Mouse (Mus musculus) limb, embryonic 10.5 days (tissue): ENCODE results near the gene Gm525. TPM values are rescaled to one million over a fixed set of nuclear protein-coding genes. Genes with fewer than 3 reads are reported as not detected.
"Not testable (repeated sequence)": the region's sequence is repeated elsewhere in the genome, so short reads cannot be mapped to it uniquely, and the experiment has no call there.

Experiments used
- DNase-seq: peaks from one replicate; pipeline ENCODE4 v3.0.0-alpha.2; 2017; ENCODE audit warnings: low spot score
- H3K27ac ChIP-seq: fragments of 300-500 bp; sonication (generic); 2 replicates; pipeline ENCODE4 v1.5.1; 2016; ENCODE audit warnings: mild to moderate bottlenecking
- H3K27me3 ChIP-seq: fragments of 300-500 bp; sonication (generic); 2 replicates; pipeline ENCODE4 v1.6.1; 2016; ENCODE audit warnings: low read depth, mild to moderate bottlenecking; ENCODE audit not compliant: poor library complexity, severe bottlenecking
- H3K36me3 ChIP-seq: fragments of 300-500 bp; sonication (generic); 2 replicates; pipeline ENCODE4 v1.6.1; 2016; ENCODE audit warnings: mild to moderate bottlenecking, moderate library complexity
- H3K4me1 ChIP-seq: fragments of 300-500 bp; sonication (generic); 2 replicates; pipeline ENCODE4 v1.6.1; 2016
- H3K4me3 ChIP-seq: fragments of 300-500 bp; sonication (generic); 2 replicates; pipeline ENCODE4 v1.5.1; 2016; ENCODE audit warnings: mild to moderate bottlenecking, moderate library complexity
- H3K9me3 ChIP-seq: fragments of 300-500 bp; sonication (generic); replicated peaks from 2 replicates; pipeline ENCODE4 v1.6.1; 2016; ENCODE audit warnings: mild to moderate bottlenecking
- WGBS: fragments of 180-500 bp; shearing (Covaris S2); methylation state at CpG from one replicate; pipeline ENCODE4 v1.1.7; 2016; 5-methylcytosine and 5-hydroxymethylcytosine counted together
- polyA plus RNA-seq: library from polyadenylated mRNA; unstranded; fragments of >200 nt; fragmentation: Nextera tagmentation; extraction: Ambion mirVana; gene quantifications from 2 replicates; pipeline ENCODE4 v1.2.1, GENCODE M21; 2016

Gm525 gene
- polyA plus RNA-seq, 1 experiment from 2014 or later, result not detected

DNA sequence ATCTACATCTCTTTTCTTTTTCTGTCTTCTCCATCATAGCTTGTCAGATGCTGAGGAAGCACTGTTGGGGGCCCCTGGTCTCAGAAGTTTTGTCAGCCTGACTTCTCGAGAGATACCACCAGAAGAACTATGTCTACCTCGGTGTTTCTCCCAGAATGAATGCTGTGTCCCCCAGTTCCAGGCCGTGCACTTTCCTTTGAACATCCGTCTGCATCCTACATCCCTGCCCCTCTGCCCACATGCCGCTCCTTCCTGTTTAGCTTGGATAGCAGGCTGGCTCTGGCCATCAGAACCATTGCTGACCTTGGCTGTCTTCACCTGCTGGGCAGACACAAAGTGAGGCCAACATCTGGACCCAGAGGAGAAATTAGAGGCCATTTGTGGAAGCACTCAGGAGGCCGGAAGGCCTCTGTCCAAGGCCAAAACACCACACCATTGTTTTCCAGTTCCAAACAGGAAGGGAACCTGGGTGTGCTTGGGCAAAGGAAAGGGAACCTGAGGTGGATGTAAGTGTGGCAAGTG, 6.3 kb upstream of the Gm525 start:
- H3K27me3 ChIP-seq, result no peaks in the 10 kb centered on the region
- no peaks in the 10 kb centered on the region for H3K36me3 ChIP-seq
- H3K4me1 ChIP-seq, result peaks cover 6% of the 10 kb centered on the region; the same call in 1 of the 2 replicates
- H3K4me3 ChIP-seq, result no peak overlapping the region
- H3K27ac ChIP-seq, result no peak overlapping the region; the same call in 1 of the 2 replicates
- H3K9me3 ChIP-seq, result no peaks in the 10 kb centered on the region
- DNase-seq, result no peak
- 66% methylated on average over 6 of the region's 6 CpGs for WGBS

- WGBS, result 73% methylated on average over 11 of the region's 11 CpGs
- no peaks in the 10 kb centered on the region for H3K9me3 ChIP-seq
- DNase-seq, result no peak
- no peaks in the 10 kb centered on the region for H3K36me3 ChIP-seq
- peaks cover 6% of the 10 kb centered on the region; the same call in 1 of the 2 replicates for H3K4me1 ChIP-seq
- H3K4me3 ChIP-seq, result no peak overlapping the region
- H3K27me3 ChIP-seq, result no peaks in the 10 kb centered on the region
- no peak overlapping the region for H3K27ac ChIP-seq
These were observed 5.7 kb upstream of the Gm525 start for GRCm38 (mm10) chr11:89067871-89068490.

GRCm38 (mm10) chr11:89068649-89069048, 5.0 kb upstream of the Gm525 start:
- Histone ChIP-seq H3K27me3 (no peaks in the 10 kb centered on the region), H3K4me3 (no peak overlapping the region), H3K27ac (no peak overlapping the region), H3K36me3 (no peaks in the 10 kb centered on the region), H3K9me3 (no peaks in the 10 kb centered on the region), H3K4me1 (peaks cover 6% of the 10 kb centered on the region; the same call in 1 of the 2 replicates)
- 96% methylated on average over 14 of the region's 14 CpGs for WGBS
- no peak for DNase-seq

- Histone ChIP-seq H3K4me1 (peaks cover 6% of the 10 kb centered on the region; the same call in 1 of the 2 replicates), H3K27me3 (no peaks in the 10 kb centered on the region), H3K36me3 (no peaks in the 10 kb centered on the region), H3K27ac (no peak overlapping the region), H3K9me3 (no peaks in the 10 kb centered on the region), H3K4me3 (no peak overlapping the region)
- WGBS, result 31% methylated on average over 6 of the region's 6 CpGs
- peak; percentile 65 for DNase-seq
These were observed 4.3 kb upstream of the Gm525 start for GRCm38 (mm10) chr11:89069303-89069702.

DNA sequence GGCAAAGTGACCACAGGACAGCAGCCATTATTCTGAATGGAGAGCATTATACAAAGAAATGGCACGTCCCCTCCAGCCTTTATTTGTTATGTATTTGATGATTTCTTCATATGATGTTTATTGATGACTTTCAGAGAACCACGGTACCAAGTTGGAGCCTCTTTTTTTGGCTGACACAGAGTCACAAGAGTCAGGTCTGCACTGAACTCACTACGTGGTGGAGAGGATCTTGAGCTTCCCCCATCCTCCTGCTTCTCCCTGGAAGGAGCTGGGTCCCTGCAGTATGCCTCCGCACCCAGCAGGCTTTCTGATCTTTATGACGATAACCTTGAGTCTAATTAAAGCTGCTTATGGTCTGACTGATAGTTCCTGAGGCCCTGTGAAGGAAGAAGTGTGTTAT, 2.1 kb upstream of the Gm525 start:
- Histone ChIP-seq H3K36me3 (no peaks in the 10 kb centered on the region), H3K4me1 (peaks cover 15% of the 10 kb centered on the region; the same call in 1 of the 2 replicates), H3K27ac (no peak overlapping the region), H3K9me3 (no peaks in the 10 kb centered on the region), H3K27me3 (no peaks in the 10 kb centered on the region), H3K4me3 (no peak overlapping the region)
- WGBS, result 80% methylated on average over 5 of the region's 5 CpGs
- no peak for DNase-seq

DNA sequence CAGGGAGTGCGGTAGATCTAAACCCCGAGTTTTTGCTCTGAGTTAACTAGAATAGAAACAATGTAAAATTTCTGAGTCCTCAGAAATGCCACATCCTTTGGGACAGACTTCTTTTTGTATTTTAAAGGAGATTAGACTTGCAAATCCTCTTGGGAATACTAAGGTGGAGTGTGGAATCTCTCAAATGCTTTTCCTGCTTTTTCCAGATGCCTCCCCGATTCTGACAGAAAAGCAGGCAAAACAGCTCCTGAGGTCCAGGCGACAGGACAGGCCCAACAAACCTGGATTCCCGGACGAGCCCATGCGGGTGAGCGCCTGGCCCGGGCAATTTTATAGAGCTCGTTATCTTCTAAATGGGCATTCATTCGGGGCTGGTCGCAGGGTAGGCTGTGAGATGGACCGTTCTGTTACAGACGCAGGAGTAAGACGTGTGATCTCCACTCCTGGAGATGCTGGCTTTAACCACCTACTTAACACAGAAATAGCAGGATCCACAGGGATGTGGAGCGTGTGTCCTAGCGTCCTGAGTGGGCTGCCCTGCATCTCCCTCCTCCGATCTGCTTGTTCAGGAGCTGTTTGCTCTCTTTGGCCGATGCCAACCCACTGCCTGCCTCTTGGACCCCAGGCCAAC, 1.3 kb downstream of the Gm525 start:
- no peaks in the 10 kb centered on the region for H3K9me3 ChIP-seq
- no peaks in the 10 kb centered on the region for H3K36me3 ChIP-seq
- no peak overlapping the region for H3K27ac ChIP-seq
- 52% methylated on average over 19 of the region's 19 CpGs for WGBS
- H3K4me1 ChIP-seq, result peaks cover 11% of the 10 kb centered on the region
- DNase-seq, result no peak
- no peaks in the 10 kb centered on the region for H3K27me3 ChIP-seq
- no peak overlapping the region for H3K4me3 ChIP-seq

- WGBS, result 86% methylated on average over 4 of the region's 4 CpGs
- peaks cover 11% of the 10 kb centered on the region for H3K4me1 ChIP-seq
- no peaks in the 10 kb centered on the region for H3K9me3 ChIP-seq
- no peak overlapping the region for H3K27ac ChIP-seq
- peaks cover 5% of the 10 kb centered on the region; the same call in 1 of the 2 replicates for H3K27me3 ChIP-seq
- H3K4me3 ChIP-seq, result no peak overlapping the region
- no peak for DNase-seq
- no peaks in the 10 kb centered on the region for H3K36me3 ChIP-seq
These were observed 2.8 kb downstream of the Gm525 start for GRCm38 (mm10) chr11:89076370-89076821.

DNA sequence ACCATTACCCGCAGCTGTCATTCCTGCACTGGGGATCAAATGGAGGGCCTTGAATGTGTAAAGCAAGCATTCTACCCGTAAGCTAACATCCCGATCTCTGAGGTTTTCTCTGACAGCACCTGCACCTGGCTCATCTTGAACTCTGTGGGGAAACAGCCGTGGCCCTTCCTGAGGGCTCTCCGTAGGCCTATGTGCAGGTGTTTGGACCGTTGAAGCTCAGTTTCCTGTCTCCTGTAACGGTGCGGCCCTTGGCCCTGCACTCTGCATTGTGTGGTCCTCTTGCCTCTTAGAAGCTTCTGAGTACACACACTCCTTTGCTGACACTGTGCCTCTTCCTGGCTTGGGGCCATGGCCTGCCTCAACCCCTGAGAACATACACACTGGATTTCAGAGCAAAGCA, 4.0 kb downstream of the Gm525 start:
- Histone ChIP-seq H3K36me3 (no peaks in the 10 kb centered on the region), H3K27ac (no peak overlapping the region), H3K4me3 (no peak overlapping the region), H3K27me3 (peaks cover 5% of the 10 kb centered on the region; the same call in 1 of the 2 replicates), H3K9me3 (no peaks in the 10 kb centered on the region), H3K4me1 (peaks cover 11% of the 10 kb centered on the region)
- WGBS, result 90% methylated on average over 8 of the region's 8 CpGs
- no peak for DNase-seq

GRCm38 (mm10) chr11:89078305-89078704, 4.7 kb downstream of the Gm525 start:
- 94% methylated on average over 3 of the region's 3 CpGs for WGBS
- no peaks in the 10 kb centered on the region for H3K9me3 ChIP-seq
- H3K27ac ChIP-seq, result no peak overlapping the region
- no peak overlapping the region for H3K4me3 ChIP-seq
- DNase-seq, result no peak
- H3K27me3 ChIP-seq, result peaks cover 5% of the 10 kb centered on the region; the same call in 1 of the 2 replicates
- no peaks in the 10 kb centered on the region for H3K36me3 ChIP-seq
- H3K4me1 ChIP-seq, result peaks cover 11% of the 10 kb centered on the region

- Histone ChIP-seq H3K27ac (no peak overlapping the region), H3K4me1 (peaks cover 11% of the 10 kb centered on the region), H3K36me3 (no peaks in the 10 kb centered on the region), H3K9me3 (no peaks in the 10 kb centered on the region), H3K27me3 (peaks cover 5% of the 10 kb centered on the region; the same call in 1 of the 2 replicates), H3K4me3 (no peak overlapping the region)
- WGBS, result 89% methylated on average over 16 of the region's 16 CpGs
- DNase-seq, result no peak
These were observed 5.5 kb downstream of the Gm525 start for GRCm38 (mm10) chr11:89078996-89079680.

- 82% methylated on average over 5 of the region's 5 CpGs for WGBS
- H3K27ac ChIP-seq, H3K9me3 ChIP-seq, H3K36me3 ChIP-seq, H3K4me3 ChIP-seq, H3K4me1 ChIP-seq, H3K27me3 ChIP-seq, DNase-seq: not testable (repeated sequence)
These were observed 8.3 kb downstream of the Gm525 start for GRCm38 (mm10) chr11:89081906-89082305.

- not testable (repeated sequence) for H3K4me1 ChIP-seq
These were observed 9.1 kb downstream of the Gm525 start for GRCm38 (mm10) chr11:89082691-89083090.

DNA sequence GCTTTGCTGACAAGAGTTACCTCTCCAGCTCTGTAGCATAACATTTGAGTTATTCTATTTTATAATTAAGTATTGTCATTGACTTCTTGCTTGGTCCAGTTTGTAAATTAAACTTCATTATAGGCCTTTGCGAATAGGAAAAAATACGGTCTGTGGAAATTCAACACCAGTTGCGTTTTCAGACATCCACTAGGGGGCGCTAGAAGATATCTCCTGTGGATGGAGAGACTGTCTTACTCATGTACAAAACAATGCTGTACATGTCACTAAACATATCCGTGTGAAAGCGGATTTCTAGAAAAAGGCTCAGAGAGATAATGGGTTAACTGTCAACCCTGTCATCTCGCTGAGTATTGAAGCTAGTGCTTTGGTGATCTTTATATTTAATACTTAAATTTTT, 11.0 kb downstream of the Gm525 start:
- WGBS, result 52% methylated on average over 7 of the region's 7 CpGs
- no peaks in the 10 kb centered on the region for H3K9me3 ChIP-seq
- H3K27me3 ChIP-seq, result peaks cover 5% of the 10 kb centered on the region; the same call in 1 of the 2 replicates
- H3K4me1 ChIP-seq, result no peaks in the 10 kb centered on the region
- H3K4me3 ChIP-seq, result no peak overlapping the region
- no peak overlapping the region for H3K27ac ChIP-seq
- DNase-seq, result no peak
- H3K36me3 ChIP-seq, result no peaks in the 10 kb centered on the region

More at GRCm38 (mm10) chr11:89082691-89083090, 9.1 kb downstream of the Gm525 start:
- not testable (repeated sequence) for DNase-seq, H3K36me3 ChIP-seq, H3K9me3 ChIP-seq, H3K27ac ChIP-seq, H3K4me3 ChIP-seq, H3K27me3 ChIP-seq
- WGBS, result 87% methylated on average over 3 of the region's 3 CpGs
